Mouse (Mus musculus) forelimb bud, embryonic 11.5 days (tissue): ENCODE measurements around the gene Sypl2.

Experiments used
- DNase-seq: peaks from one replicate; pipeline ENCODE4 v3.0.0-alpha.2; 2012; ENCODE audit warnings: low read depth, low spot score

The Sypl2 gene

GRCm38 (mm10) chr3:108205601-108206000 is 20.8 kb downstream of the Sypl2 start:
- DNase-seq, result no peak

GRCm38 (mm10) chr3:108204470-108204869 is 22.0 kb downstream of the Sypl2 start:
- DNase-seq, result no peak

GRCm38 (mm10) chr3:108203621-108204325 is 22.7 kb downstream of the Sypl2 start:
- DNase-seq, result peak; percentile 74

GRCm38 (mm10) chr3:108203212-108203611 is 23.2 kb downstream of the Sypl2 start:
- no peak for DNase-seq

- DNase-seq, result no peak
Measured at GRCm38 (mm10) chr3:108202506-108202905, 23.9 kb downstream of the Sypl2 start.

- peak; percentile 83 for DNase-seq
Measured at GRCm38 (mm10) chr3:108200329-108201323, 25.8 kb downstream of the Sypl2 start, which contains the start of gene Cyb561d1. Gene Cyb561d1, minus strand, starts transcription at chr3:108201212.

GRCm38 (mm10) chr3:108199231-108199630 is 27.2 kb downstream of the Sypl2 start:
- DNase-seq, result no peak

- DNase-seq, result peak; percentile 39
Measured at GRCm38 (mm10) chr3:108197066-108197497, 29.4 kb downstream of the Sypl2 start.

GRCm38 (mm10) chr3:108195941-108196590 is 30.4 kb downstream of the Sypl2 start:
- DNase-seq, result no peak

GRCm38 (mm10) chr3:108195287-108195686 is 31.2 kb downstream of the Sypl2 start:
- no peak for DNase-seq

GRCm38 (mm10) chr3:108193686-108194085 is 32.8 kb downstream of the Sypl2 start:
- no peak for DNase-seq

GRCm38 (mm10) chr3:108189897-108190296 is 36.6 kb downstream of the Sypl2 start:
- no peak for DNase-seq

GRCm38 (mm10) chr3:108188716-108189490 is 37.5 kb downstream of the Sypl2 start:
- no peak for DNase-seq

- DNase-seq, result no peak
Measured at GRCm38 (mm10) chr3:108187111-108187795, 39.2 kb downstream of the Sypl2 start.

GRCm38 (mm10) chr3:108186098-108187047 is 40.1 kb downstream of the Sypl2 start, which contains the start of gene Amigo1:
Gene Amigo1, plus strand, starts transcription at chr3:108186335.
- DNase-seq, result no peak

- DNase-seq, result no peak
Measured at GRCm38 (mm10) chr3:108185460-108186097, 40.9 kb downstream of the Sypl2 start.

GRCm38 (mm10) chr3:108184742-108185141 is 41.7 kb downstream of the Sypl2 start:
- no peak for DNase-seq

GRCm38 (mm10) chr3:108180514-108180913 is 45.9 kb downstream of the Sypl2 start:
- DNase-seq, result no peak
